Mouse (Mus musculus): ENCODE results near the gene Reps2. TPM values are rescaled to one million over a fixed set of nuclear protein-coding genes. Genes with fewer than 3 reads are reported as not detected.
A peak's percentile ranks its signal among the peaks of the same experiment; 100 is the strongest.

The Reps2 gene
- polyA plus RNA-seq, 1 experiment: 4.0 TPM

- no peak overlapping the region for H3K4me3 ChIP-seq (ENCODE audit: insufficient read depth, low read length)
- TF ChIP-seq CTCF (IDR thresholded peaks at IDR 0.05; ENCODE audit: borderline replicate concordance, insufficient read depth, low read length) (no peak), POLR2A (IDR thresholded peaks at IDR 0.05; ENCODE audit: low read depth, low read length) (no peak)
- H3K27ac ChIP-seq (ENCODE audit: insufficient read depth, low read length): no peak overlapping the region
- H3K4me1 ChIP-seq (ENCODE audit: control insufficient read depth, insufficient read depth, low read length): no peaks in the 10 kb centered on the region
Observed at GRCm38 (mm10) chrX:162453821-162454402, 189.5 kb downstream of the Reps2 start.

- TF ChIP-seq POLR2A (IDR thresholded peaks at IDR 0.05; ENCODE audit: low read depth, low read length) (no peak), CTCF (IDR thresholded peaks at IDR 0.05; ENCODE audit: borderline replicate concordance, insufficient read depth, low read length) (no peak)
- no peak overlapping the region for H3K4me3 ChIP-seq (ENCODE audit: insufficient read depth, low read length)
- no peaks in the 10 kb centered on the region for H3K4me1 ChIP-seq (ENCODE audit: control insufficient read depth, insufficient read depth, low read length)
- no peak overlapping the region for H3K27ac ChIP-seq (ENCODE audit: insufficient read depth, low read length)
Observed at GRCm38 (mm10) chrX:162452642-162453041, 190.8 kb downstream of the Reps2 start.

- Histone ChIP-seq H3K4me3 (ENCODE audit: insufficient read depth, low read length) (no peak overlapping the region), H3K27ac (ENCODE audit: insufficient read depth, low read length) (no peak overlapping the region), H3K4me1 (ENCODE audit: control insufficient read depth, insufficient read depth, low read length) (peaks cover 2% of the 10 kb centered on the region; the same call in 1 of the 2 replicates)
- TF ChIP-seq POLR2A (IDR thresholded peaks at IDR 0.05; ENCODE audit: low read depth, low read length) (no peak), CTCF (IDR thresholded peaks at IDR 0.05; ENCODE audit: borderline replicate concordance, insufficient read depth, low read length) (no peak)
Observed at GRCm38 (mm10) chrX:162447974-162448373, 195.5 kb downstream of the Reps2 start.

GRCm38 (mm10) chrX:162446678-162447318 is 196.7 kb downstream of the Reps2 start:
- TF ChIP-seq CTCF (IDR thresholded peaks at IDR 0.05; ENCODE audit: borderline replicate concordance, insufficient read depth, low read length) (no peak), POLR2A (IDR thresholded peaks at IDR 0.05; ENCODE audit: low read depth, low read length) (no peak)
- Histone ChIP-seq H3K4me1 (ENCODE audit: control insufficient read depth, insufficient read depth, low read length) (peaks cover 2% of the 10 kb centered on the region; the same call in 1 of the 2 replicates), H3K4me3 (ENCODE audit: insufficient read depth, low read length) (no peak overlapping the region), H3K27ac (ENCODE audit: insufficient read depth, low read length) (no peak overlapping the region)

- no peak for TF ChIP-seq POLR2A (IDR thresholded peaks at IDR 0.05; ENCODE audit: low read depth, low read length)
- TF ChIP-seq CTCF (IDR thresholded peaks at IDR 0.05; ENCODE audit: borderline replicate concordance, insufficient read depth, low read length): no peak
- Histone ChIP-seq H3K4me3 (ENCODE audit: insufficient read depth, low read length) (no peak overlapping the region), H3K4me1 (ENCODE audit: control insufficient read depth, insufficient read depth, low read length) (peaks cover 2% of the 10 kb centered on the region; the same call in 1 of the 2 replicates), H3K27ac (ENCODE audit: insufficient read depth, low read length) (no peak overlapping the region)
Observed at GRCm38 (mm10) chrX:162443387-162443786, 200.1 kb downstream of the Reps2 start.

- Histone ChIP-seq H3K27ac (ENCODE audit: insufficient read depth, low read length) (no peak overlapping the region), H3K4me3 (ENCODE audit: insufficient read depth, low read length) (no peak overlapping the region), H3K4me1 (ENCODE audit: control insufficient read depth, insufficient read depth, low read length) (peaks cover 2% of the 10 kb centered on the region; the same call in 1 of the 2 replicates)
- TF ChIP-seq CTCF (IDR thresholded peaks at IDR 0.05; ENCODE audit: borderline replicate concordance, insufficient read depth, low read length) (no peak), POLR2A (IDR thresholded peaks at IDR 0.05; ENCODE audit: low read depth, low read length) (no peak)
Observed at GRCm38 (mm10) chrX:162442970-162443369, 200.5 kb downstream of the Reps2 start.

- Histone ChIP-seq H3K27ac (ENCODE audit: insufficient read depth, low read length) (no peak overlapping the region), H3K4me3 (ENCODE audit: insufficient read depth, low read length) (no peak overlapping the region), H3K4me1 (ENCODE audit: control insufficient read depth, insufficient read depth, low read length) (no peaks in the 10 kb centered on the region)
- TF ChIP-seq CTCF (IDR thresholded peaks at IDR 0.05; ENCODE audit: borderline replicate concordance, insufficient read depth, low read length): no peak
- no peak for TF ChIP-seq POLR2A (IDR thresholded peaks at IDR 0.05; ENCODE audit: low read depth, low read length)
Observed at GRCm38 (mm10) chrX:162432776-162433543, 210.5 kb downstream of the Reps2 start.

GRCm38 (mm10) chrX:162427698-162428097 is 215.8 kb downstream of the Reps2 start:
- H3K27ac ChIP-seq (ENCODE audit: insufficient read depth, low read length): no peak overlapping the region
- H3K4me3 ChIP-seq (ENCODE audit: insufficient read depth, low read length): no peak overlapping the region
- no peaks in the 10 kb centered on the region for H3K4me1 ChIP-seq (ENCODE audit: control insufficient read depth, insufficient read depth, low read length)
- TF ChIP-seq POLR2A (IDR thresholded peaks at IDR 0.05; ENCODE audit: low read depth, low read length) (no peak), CTCF (IDR thresholded peaks at IDR 0.05; ENCODE audit: borderline replicate concordance, insufficient read depth, low read length) (no peak)

GRCm38 (mm10) chrX:162419431-162419830 is 224.0 kb downstream of the Reps2 start:
- no peaks in the 10 kb centered on the region; the same call in 1 of the 2 replicates for H3K4me1 ChIP-seq (ENCODE audit: control insufficient read depth, insufficient read depth, low read length)
- TF ChIP-seq POLR2A (IDR thresholded peaks at IDR 0.05; ENCODE audit: low read depth, low read length) (no peak), CTCF (IDR thresholded peaks at IDR 0.05; ENCODE audit: borderline replicate concordance, insufficient read depth, low read length) (no peak)
- no peak overlapping the region for H3K4me3 ChIP-seq (ENCODE audit: insufficient read depth, low read length)
- H3K27ac ChIP-seq (ENCODE audit: insufficient read depth, low read length): no peak overlapping the region

GRCm38 (mm10) chrX:162413124-162413523 is 230.3 kb downstream of the Reps2 start:
- Histone ChIP-seq H3K27ac (ENCODE audit: insufficient read depth, low read length) (peak overlapping the region; percentile 71), H3K4me3 (ENCODE audit: insufficient read depth, low read length) (no peak overlapping the region), H3K4me1 (ENCODE audit: control insufficient read depth, insufficient read depth, low read length) (no peaks in the 10 kb centered on the region)
- no peak for TF ChIP-seq POLR2A (IDR thresholded peaks at IDR 0.05; ENCODE audit: low read depth, low read length)
- no peak for TF ChIP-seq CTCF (IDR thresholded peaks at IDR 0.05; ENCODE audit: borderline replicate concordance, insufficient read depth, low read length)

All from embryonic fibroblast, embryonic 13.5 days (primary cell).